Mouse (Mus musculus): ENCODE measurements at regions not wholly inside any gene's neighbourhood (a gene's known extent, or its start where the extent isn't known, plus 50 kb on each side); places are given as distances from the start of the nearest gene placed in this dataset.

DNA sequence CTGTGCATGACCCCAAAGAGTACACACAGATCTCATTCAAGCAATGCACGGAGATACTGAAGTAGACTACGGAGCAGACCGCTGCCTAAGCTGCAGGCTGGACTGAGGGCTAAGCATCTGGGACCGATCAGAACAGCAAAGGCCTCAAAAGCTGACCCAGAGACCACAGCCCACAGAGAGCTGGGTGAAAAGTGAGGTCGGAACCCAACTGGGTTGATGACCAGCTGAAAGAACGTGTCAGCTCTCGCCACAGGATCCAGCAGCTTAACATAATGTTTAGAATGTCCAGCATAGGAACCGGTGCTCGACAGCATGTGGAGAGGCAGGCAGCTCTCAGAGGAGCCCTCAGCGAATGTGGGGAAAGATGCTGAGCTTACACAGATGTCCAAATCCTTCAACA is 67.4 kb upstream of the Prok2 start:
- Histone ChIP-seq H3K27ac (no peak overlapping the region), H3K9me3 (replicated peaks) (no peaks in the 10 kb centered on the region), H3K4me2 (no peak overlapping the region), H3K27me3 (peaks cover 5% of the 10 kb centered on the region; the same call in 1 of the 2 replicates), H3K36me3 (ENCODE audit: poor library complexity, severe bottlenecking) (no peaks in the 10 kb centered on the region), H3K4me1 (no peaks in the 10 kb centered on the region), H3K9ac (no peak overlapping the region), H3K4me3 (no peak overlapping the region)
- WGBS = 62% methylated on average over 10 of the region's 10 CpGs
- no peak for ATAC-seq

DNA sequence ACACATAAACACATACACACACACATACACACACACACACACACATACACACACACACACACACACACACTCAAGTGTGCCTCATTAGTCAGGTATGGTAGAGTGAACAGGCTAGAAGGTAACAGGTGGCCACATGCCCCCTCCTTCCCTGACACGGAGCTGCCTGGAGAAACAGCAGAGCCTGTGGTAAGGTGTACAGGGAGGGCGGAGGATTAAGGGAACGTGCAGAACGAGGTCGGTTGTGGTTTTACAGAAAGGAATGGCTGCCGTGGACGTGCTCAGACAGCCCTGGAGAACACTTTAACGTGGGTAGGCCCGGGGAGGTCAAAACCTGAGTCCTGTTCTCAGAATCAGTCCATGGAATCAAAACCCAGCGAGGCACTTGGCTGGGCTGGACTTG is 66.2 kb upstream of the Prok2 start:
- no peak overlapping the region for H3K4me3 ChIP-seq
- no peak overlapping the region for H3K9ac ChIP-seq
- no peak for ATAC-seq
- H3K36me3 ChIP-seq (ENCODE audit: poor library complexity, severe bottlenecking) = no peaks in the 10 kb centered on the region
- 73% methylated on average over 10 of the region's 10 CpGs for WGBS
- no peaks in the 10 kb centered on the region for H3K4me1 ChIP-seq
- H3K9me3 ChIP-seq (replicated peaks) = no peaks in the 10 kb centered on the region
- H3K27ac ChIP-seq = no peak overlapping the region
- peaks cover 5% of the 10 kb centered on the region; the same call in 1 of the 2 replicates for H3K27me3 ChIP-seq
- no peak overlapping the region for H3K4me2 ChIP-seq

DNA sequence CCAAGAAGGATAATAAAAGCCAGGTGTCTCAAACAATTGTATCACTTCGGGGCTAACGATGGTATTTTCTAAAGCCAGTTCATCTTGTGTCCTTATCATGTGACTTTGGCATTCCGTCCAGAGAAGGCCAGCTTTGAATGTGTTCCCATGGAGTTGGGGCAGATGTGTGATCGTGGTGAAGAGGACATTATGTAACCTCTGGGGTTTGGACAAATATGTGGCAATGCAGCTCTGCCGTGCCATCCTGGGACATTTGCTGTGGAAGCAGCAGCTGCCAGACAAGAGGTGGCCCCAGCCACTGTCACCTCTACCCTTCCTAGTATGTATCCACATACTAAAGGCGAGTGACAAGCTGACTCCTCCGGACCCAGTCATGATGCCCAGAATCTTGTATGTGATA is 60.8 kb upstream of the Prok2 start:
- H3K4me1 ChIP-seq = peaks cover 13% of the 10 kb centered on the region
- H3K4me3 ChIP-seq = no peak overlapping the region
- whole genome bisulfite sequencing = 84% methylated on average over 7 of the region's 7 CpGs
- H3K9ac ChIP-seq = no peak overlapping the region
- H3K36me3 ChIP-seq (ENCODE audit: poor library complexity, severe bottlenecking) = no peaks in the 10 kb centered on the region
- H3K27me3 ChIP-seq = no peaks in the 10 kb centered on the region
- no peak overlapping the region for H3K4me2 ChIP-seq
- ATAC-seq = no peak
- H3K27ac ChIP-seq = no peak overlapping the region
- H3K9me3 ChIP-seq (replicated peaks) = no peaks in the 10 kb centered on the region

DNA sequence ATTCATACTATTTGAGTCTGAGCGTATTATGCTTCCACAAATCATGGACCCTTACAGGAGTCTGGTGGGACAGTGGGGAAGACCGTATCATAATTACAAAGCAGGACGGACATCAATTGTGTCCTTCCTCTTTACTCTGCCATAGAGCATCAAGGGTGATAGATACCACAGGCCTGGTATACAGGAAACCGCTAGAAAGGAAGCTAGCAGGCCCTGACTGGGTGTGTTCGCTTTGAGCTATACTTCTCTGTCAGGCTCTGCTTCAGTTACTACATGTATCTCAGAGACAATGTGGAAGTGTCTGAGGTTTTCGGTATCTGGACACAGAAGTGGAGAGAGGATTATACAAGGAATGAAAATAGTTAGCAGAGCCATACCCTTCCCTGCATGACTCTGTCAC is 59.0 kb upstream of the Prok2 start:
- Histone ChIP-seq H3K27me3 (no peaks in the 10 kb centered on the region), H3K36me3 (ENCODE audit: poor library complexity, severe bottlenecking) (no peaks in the 10 kb centered on the region), H3K27ac (0 out of 2 replicates have a peak overlapping the region, but pooled peaks have one; percentile 3), H3K4me2 (no peak overlapping the region), H3K4me3 (no peak overlapping the region), H3K9ac (no peak overlapping the region), H3K4me1 (peaks cover 13% of the 10 kb centered on the region), H3K9me3 (replicated peaks) (no peaks in the 10 kb centered on the region)
- no peak for ATAC-seq
- 85% methylated on average over 6 of the region's 6 CpGs for WGBS

DNA sequence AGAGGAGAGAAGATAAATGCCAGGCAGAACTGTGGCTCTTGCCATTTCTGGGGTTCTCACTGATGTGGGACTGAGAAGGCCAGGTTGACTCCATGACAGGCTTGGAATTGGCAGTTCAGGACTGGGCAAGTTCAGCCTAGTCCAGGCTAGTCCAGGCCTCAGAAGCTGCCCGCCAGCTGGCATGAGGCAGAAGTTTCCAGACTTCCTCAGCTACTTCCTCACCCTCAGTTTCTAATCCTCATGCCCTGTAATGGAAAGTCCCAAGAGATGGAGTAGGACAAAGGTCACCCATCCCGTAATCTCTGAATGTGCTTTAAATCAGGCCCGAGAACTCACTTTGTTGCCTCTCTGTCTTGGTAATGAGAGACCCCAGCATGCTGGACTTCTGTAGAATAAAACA is 58.6 kb upstream of the Prok2 start:
- Histone ChIP-seq H3K4me1 (peaks cover 13% of the 10 kb centered on the region), H3K4me3 (no peak overlapping the region), H3K36me3 (ENCODE audit: poor library complexity, severe bottlenecking) (no peaks in the 10 kb centered on the region), H3K9me3 (replicated peaks) (no peaks in the 10 kb centered on the region), H3K9ac (no peak overlapping the region), H3K27me3 (no peaks in the 10 kb centered on the region), H3K27ac (peak overlapping the region; percentile 3; the same call in 1 of the 2 replicates), H3K4me2 (no peak overlapping the region)
- no peak for ATAC-seq
- 82% methylated on average over 3 of the region's 3 CpGs for WGBS

DNA sequence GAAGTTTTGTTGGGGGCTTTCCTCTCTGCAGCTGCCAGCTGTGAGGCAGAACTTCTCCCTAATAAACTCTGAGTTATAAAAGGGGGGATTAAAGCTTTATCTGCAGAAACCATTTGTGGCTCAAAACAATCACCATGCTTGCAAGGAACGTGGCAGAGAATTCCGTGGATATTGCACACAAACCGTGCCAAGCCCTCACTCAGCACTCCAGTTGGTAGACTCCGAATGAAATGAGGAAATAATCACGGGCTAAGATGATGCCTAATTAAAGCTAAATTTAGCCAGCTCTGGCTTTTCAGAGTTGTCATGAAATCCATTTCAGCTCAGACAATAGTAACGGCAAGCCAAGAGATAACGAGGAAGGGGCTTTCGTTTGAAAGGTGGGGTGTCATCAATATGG is 58.1 kb upstream of the Prok2 start:
- H3K36me3 ChIP-seq (ENCODE audit: poor library complexity, severe bottlenecking) = no peaks in the 10 kb centered on the region
- H3K27ac ChIP-seq = peak overlapping the region; percentile 3; the same call in 1 of the 2 replicates
- H3K27me3 ChIP-seq = no peaks in the 10 kb centered on the region
- no peak overlapping the region for H3K4me3 ChIP-seq
- no peak overlapping the region for H3K9ac ChIP-seq
- peak; percentile 50; the same call in 1 of the 2 replicates for ATAC-seq
- H3K9me3 ChIP-seq (replicated peaks) = no peaks in the 10 kb centered on the region
- H3K4me1 ChIP-seq = peaks cover 13% of the 10 kb centered on the region
- H3K4me2 ChIP-seq = no peak overlapping the region
- 13% methylated on average over 8 of the region's 8 CpGs for WGBS

DNA sequence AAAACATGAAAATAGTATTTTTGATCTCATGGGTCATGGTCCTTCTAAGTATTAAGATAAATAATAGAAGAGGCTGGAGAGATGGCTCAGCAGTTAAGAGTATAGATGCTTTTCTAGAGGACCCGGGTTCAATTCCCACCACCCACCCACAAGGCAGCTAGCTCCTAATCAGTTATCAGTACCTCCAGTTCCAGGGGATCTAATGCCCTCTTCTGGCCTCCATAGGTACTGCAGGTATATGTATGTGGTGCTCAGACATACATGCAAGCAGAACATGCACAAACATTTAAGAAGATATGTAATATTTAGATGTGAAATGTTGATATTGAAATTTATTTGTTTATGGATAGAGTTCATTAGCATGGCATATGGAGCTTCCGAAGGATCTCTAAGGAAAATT is 56.8 kb upstream of the Prok2 start:
- Histone ChIP-seq H3K4me3 (no peak overlapping the region), H3K27me3 (no peaks in the 10 kb centered on the region), H3K9ac (no peak overlapping the region), H3K36me3 (ENCODE audit: poor library complexity, severe bottlenecking) (no peaks in the 10 kb centered on the region), H3K9me3 (replicated peaks) (no peaks in the 10 kb centered on the region), H3K27ac (no peak overlapping the region), H3K4me2 (no peak overlapping the region), H3K4me1 (peaks cover 13% of the 10 kb centered on the region)
- no peak for ATAC-seq
- 76% methylated on average over 2 of the region's 2 CpGs for WGBS
